Mouse (Mus musculus): ENCODE measurements around the gene Vwa7. TPM values are rescaled to one million over a fixed set of nuclear protein-coding genes. Genes with fewer than 3 reads are reported as not detected.
"Not testable (repeated sequence)": the region's sequence is repeated elsewhere in the genome, so short reads cannot be mapped to it uniquely, and the experiment has no call there.

Gene Vwa7
- polyA plus RNA-seq, 1 experiment from 2014 or later, result 0.27 TPM

- H3K27ac ChIP-seq (ENCODE audit: low read depth, low read length), result no peak overlapping the region
- no peaks in the 10 kb centered on the region for H3K27me3 ChIP-seq (ENCODE audit: control insufficient read depth, insufficient read depth, low read length)
- H3K4me1 ChIP-seq (replicated peaks; ENCODE audit: control insufficient read depth, insufficient read depth, low read length), result peaks cover 9% of the 10 kb centered on the region; the same call in 1 of the 2 replicates
- H3K4me2 ChIP-seq (ENCODE audit: low read depth, low read length, severe bottlenecking), result no peak overlapping the region
- DNase-seq (ENCODE audit: low spot score) (peak; percentile 41), ATAC-seq (replicated peaks; ENCODE audit: low FRiP score) (no peak)
- H3K4me3 ChIP-seq (ENCODE audit: low read depth, low read length), result no peak overlapping the region
- peaks cover 4% of the 10 kb centered on the region; the same call in 1 of the 2 replicates for H3K36me3 ChIP-seq (ENCODE audit: control insufficient read depth, insufficient read depth, low read length)
- no peak overlapping the region; the same call in 1 of the 2 replicates for H3K9ac ChIP-seq (ENCODE audit: low read length)
- WGBS, result 91% methylated on average over 12 of the region's 14 CpGs
- H3K9me3 ChIP-seq (ENCODE audit: control insufficient read depth, low read length), result no peaks in the 10 kb centered on the region
Observed at GRCm38 (mm10) chr17:34996411-34997141, 19.8 kb upstream of the Vwa7 start.

GRCm38 (mm10) chr17:34997142-34997483 lies 19.3 kb upstream of the Vwa7 start:
- H3K36me3 ChIP-seq (ENCODE audit: control insufficient read depth, insufficient read depth, low read length), result peaks cover 4% of the 10 kb centered on the region; the same call in 1 of the 2 replicates
- H3K4me2 ChIP-seq (ENCODE audit: low read depth, low read length, severe bottlenecking), result no peak overlapping the region
- no peaks in the 10 kb centered on the region for H3K27me3 ChIP-seq (ENCODE audit: control insufficient read depth, insufficient read depth, low read length)
- H3K9ac ChIP-seq (ENCODE audit: low read length), result no peak overlapping the region; the same call in 1 of the 2 replicates
- WGBS, result 88% methylated on average over 5 of the region's 5 CpGs
- no peak overlapping the region for H3K4me3 ChIP-seq (ENCODE audit: low read depth, low read length)
- H3K27ac ChIP-seq (ENCODE audit: low read depth, low read length), result no peak overlapping the region
- H3K4me1 ChIP-seq (replicated peaks; ENCODE audit: control insufficient read depth, insufficient read depth, low read length), result peaks cover 10% of the 10 kb centered on the region; the same call in 1 of the 2 replicates
- no peak for DNase-seq (ENCODE audit: low spot score)
- no peak for ATAC-seq (replicated peaks; ENCODE audit: low FRiP score)
- no peaks in the 10 kb centered on the region for H3K9me3 ChIP-seq (ENCODE audit: control insufficient read depth, low read length)

- no peaks in the 10 kb centered on the region for H3K27me3 ChIP-seq (ENCODE audit: control insufficient read depth, insufficient read depth, low read length)
- no peaks in the 10 kb centered on the region for H3K9me3 ChIP-seq (ENCODE audit: control insufficient read depth, low read length)
- no peak overlapping the region; the same call in 1 of the 2 replicates for H3K9ac ChIP-seq (ENCODE audit: low read length)
- H3K4me1 ChIP-seq (replicated peaks; ENCODE audit: control insufficient read depth, insufficient read depth, low read length), result peaks cover 20% of the 10 kb centered on the region; the same call in 1 of the 2 replicates
- H3K36me3 ChIP-seq (ENCODE audit: control insufficient read depth, insufficient read depth, low read length), result peaks cover 4% of the 10 kb centered on the region; the same call in 1 of the 2 replicates
- H3K4me2 ChIP-seq (ENCODE audit: low read depth, low read length, severe bottlenecking), result peak overlapping the region; percentile 53; the same call in 1 of the 2 replicates
- no peak overlapping the region for H3K27ac ChIP-seq (ENCODE audit: low read depth, low read length)
- peak overlapping the region; percentile 28; the same call in 1 of the 2 replicates for H3K4me3 ChIP-seq (ENCODE audit: low read depth, low read length)
- DNase-seq (ENCODE audit: low spot score), result no peak
- WGBS, result 95% methylated on average over 15 of the region's 15 CpGs
- ATAC-seq (replicated peaks; ENCODE audit: low FRiP score), result no peak
Observed at GRCm38 (mm10) chr17:34998526-34999430, 17.6 kb upstream of the Vwa7 start.

- 31% methylated on average over 29 of the region's 32 CpGs for WGBS
- Histone ChIP-seq H3K36me3 (ENCODE audit: control insufficient read depth, insufficient read depth, low read length) (peaks cover 11% of the 10 kb centered on the region), H3K4me1 (replicated peaks; ENCODE audit: control insufficient read depth, insufficient read depth, low read length) (peaks cover 20% of the 10 kb centered on the region; the same call in 1 of the 2 replicates), H3K27ac (ENCODE audit: low read depth, low read length) (peak overlapping the region; percentile 96), H3K4me2 (ENCODE audit: low read depth, low read length, severe bottlenecking) (peak overlapping the region; percentile 99), H3K4me3 (ENCODE audit: low read depth, low read length) (peak overlapping the region; percentile 62), H3K9ac (ENCODE audit: low read length) (peak overlapping the region; percentile 84)
- H3K9me3 ChIP-seq (ENCODE audit: control insufficient read depth, low read length); ATAC-seq (replicated peaks; ENCODE audit: low FRiP score); H3K27me3 ChIP-seq (ENCODE audit: control insufficient read depth, insufficient read depth, low read length); DNase-seq (ENCODE audit: low spot score): not testable (repeated sequence)
Observed at GRCm38 (mm10) chr17:34999871-35000716, 16.3 kb upstream of the Vwa7 start.

GRCm38 (mm10) chr17:35000717-35001451 lies 15.5 kb upstream of the Vwa7 start, which contains the start of gene Vars:
Vars (plus strand) TSS chr17:35000987.
- under 1% methylated on average over 74 of the region's 83 CpGs for WGBS
- peak within 1 kb of the TSS; percentile 96 for H3K27ac ChIP-seq (ENCODE audit: low read depth, low read length)
- peak; percentile 91 for ATAC-seq (replicated peaks; ENCODE audit: low FRiP score)
- H3K9ac ChIP-seq (ENCODE audit: low read length), result peak within 1 kb of the TSS; percentile 84
- peak; percentile 97 for DNase-seq (ENCODE audit: low spot score)
- H3K36me3 ChIP-seq (ENCODE audit: control insufficient read depth, insufficient read depth, low read length), result peaks cover 17% of the 10 kb centered on the region
- H3K27me3 ChIP-seq (ENCODE audit: control insufficient read depth, insufficient read depth, low read length), result no peaks in the 10 kb centered on the region
- H3K9me3 ChIP-seq (ENCODE audit: control insufficient read depth, low read length), result no peaks in the 10 kb centered on the region
- peak within 1 kb of the TSS; percentile 62 for H3K4me3 ChIP-seq (ENCODE audit: low read depth, low read length)
- H3K4me1 ChIP-seq (replicated peaks; ENCODE audit: control insufficient read depth, insufficient read depth, low read length), result peaks cover 20% of the 10 kb centered on the region; the same call in 1 of the 2 replicates
- peak within 1 kb of the TSS; percentile 99 for H3K4me2 ChIP-seq (ENCODE audit: low read depth, low read length, severe bottlenecking)

- peak overlapping the region; percentile 96 for H3K27ac ChIP-seq (ENCODE audit: low read depth, low read length)
- H3K9me3 ChIP-seq (ENCODE audit: control insufficient read depth, low read length), result no peaks in the 10 kb centered on the region
- peak overlapping the region; percentile 99 for H3K4me2 ChIP-seq (ENCODE audit: low read depth, low read length, severe bottlenecking)
- ATAC-seq (replicated peaks; ENCODE audit: low FRiP score) (no peak; the same call in 1 of the 2 replicates), DNase-seq (ENCODE audit: low spot score) (no peak)
- peak overlapping the region; percentile 84 for H3K9ac ChIP-seq (ENCODE audit: low read length)
- no peaks in the 10 kb centered on the region for H3K27me3 ChIP-seq (ENCODE audit: control insufficient read depth, insufficient read depth, low read length)
- H3K4me1 ChIP-seq (replicated peaks; ENCODE audit: control insufficient read depth, insufficient read depth, low read length), result peaks cover 20% of the 10 kb centered on the region; the same call in 1 of the 2 replicates
- peaks cover 19% of the 10 kb centered on the region for H3K36me3 ChIP-seq (ENCODE audit: control insufficient read depth, insufficient read depth, low read length)
- WGBS, result 1% methylated on average over 35 of the region's 35 CpGs
- H3K4me3 ChIP-seq (ENCODE audit: low read depth, low read length), result peak overlapping the region; percentile 62
Observed at GRCm38 (mm10) chr17:35001452-35002152, 14.8 kb upstream of the Vwa7 start.

GRCm38 (mm10) chr17:35002153-35002865 lies 14.1 kb upstream of the Vwa7 start:
- Histone ChIP-seq H3K9ac (ENCODE audit: low read length) (peak overlapping the region; percentile 84), H3K27me3 (ENCODE audit: control insufficient read depth, insufficient read depth, low read length) (no peaks in the 10 kb centered on the region), H3K36me3 (ENCODE audit: control insufficient read depth, insufficient read depth, low read length) (peaks cover 21% of the 10 kb centered on the region), H3K4me3 (ENCODE audit: low read depth, low read length) (peak overlapping the region; percentile 62), H3K27ac (ENCODE audit: low read depth, low read length) (no peak overlapping the region), H3K9me3 (ENCODE audit: control insufficient read depth, low read length) (no peaks in the 10 kb centered on the region), H3K4me2 (ENCODE audit: low read depth, low read length, severe bottlenecking) (peak overlapping the region; percentile 99), H3K4me1 (replicated peaks; ENCODE audit: control insufficient read depth, insufficient read depth, low read length) (peaks cover 19% of the 10 kb centered on the region; the same call in 1 of the 2 replicates)
- 14% methylated on average over 12 of the region's 12 CpGs for WGBS
- ATAC-seq (replicated peaks; ENCODE audit: low FRiP score) (no peak), DNase-seq (ENCODE audit: low spot score) (no peak)
